Mouse (Mus musculus) MEL (cell line): Measurements from ENCODE around the gene Serp2. TPM values are rescaled to one million over a fixed set of nuclear protein-coding genes. Genes with fewer than 3 reads are reported as not detected.

Source experiments
- DNase-seq: peaks from one replicate; pipeline ENCODE4 v3.0.0; 2011; ENCODE audit warnings: low read depth, low spot score
- H3K27ac ChIP-seq: 2 replicates; pipeline ENCODE4 v1.5.1; 2012; ENCODE audit warnings: low read depth, mild to moderate bottlenecking, control low read depth, low read length, moderate library complexity; ENCODE audit not compliant: control insufficient read depth
- H3K27me3 ChIP-seq, 2 experiments: fragments of 150-350 bp in 1 of 2; sonication (generic) in 1 of 2; 2 replicates each; pipeline ENCODE4 v1.6.1; 2012; ENCODE audit warnings: low read length in 2 of 2, mild to moderate bottlenecking in 2 of 2, improper control_type of control experiment in 1 of 2, moderate library complexity in 1 of 2; ENCODE audit not compliant: insufficient read depth in 2 of 2, control insufficient read depth in 1 of 2
- H3K36me3 ChIP-seq, 2 experiments: 2 replicates each; pipeline ENCODE4 v1.6.1; 2012 to 2014; ENCODE audit warnings: low read length in 2 of 2, improper control_type of control experiment in 1 of 2, inconsistent platforms in 1 of 2, mild to moderate bottlenecking in 1 of 2; ENCODE audit not compliant: insufficient read depth in 2 of 2, control insufficient read depth in 1 of 2
- H3K4me1 ChIP-seq, 2 experiments: fragments of 150-350 bp in 1 of 2; sonication (generic) in 1 of 2; 2 replicates each; pipeline ENCODE4 v1.6.1; 2012; ENCODE audit warnings: low read length in 2 of 2, improper control_type of control experiment in 1 of 2, mild to moderate bottlenecking in 1 of 2; ENCODE audit not compliant: insufficient read depth in 2 of 2, control insufficient read depth in 1 of 2
- H3K4me3 ChIP-seq, 2 experiments: fragments of 150-350 bp in 1 of 2; sonication (generic) in 1 of 2; 2 replicates each; pipeline ENCODE4 v1.5.1; 2012; ENCODE audit warnings: low read depth in 2 of 2, low read length in 2 of 2, mild to moderate bottlenecking in 2 of 2, moderate library complexity in 2 of 2, control low read depth in 1 of 2, improper control_type of control experiment in 1 of 2; ENCODE audit not compliant: control insufficient read depth in 1 of 2, insufficient read depth in 1 of 2
- H3K79me2 ChIP-seq: 2 replicates; pipeline ENCODE4 v1.6.1; 2012; ENCODE audit warnings: mild to moderate bottlenecking, low read length, moderate library complexity; ENCODE audit not compliant: control insufficient read depth, poor library complexity, insufficient read depth
- H3K9ac ChIP-seq: 2 replicates; pipeline ENCODE4 v1.6.1; 2012; ENCODE audit warnings: low read depth, mild to moderate bottlenecking, control low read depth, low read length, moderate library complexity; ENCODE audit not compliant: control insufficient read depth, poor library complexity, severe bottlenecking
- H3K9me3 ChIP-seq: fragments of 150-350 bp; sonication (generic); replicated peaks from 2 replicates; pipeline ENCODE4 v1.6.1; 2012; ENCODE audit warnings: mild to moderate bottlenecking, low read length, improper control_type of control experiment, moderate library complexity; ENCODE audit not compliant: insufficient read depth
- BHLHE40 ChIP-seq: IDR thresholded peaks from 2 replicates; pipeline ENCODE4 v1.6.1; 2012; ENCODE audit warnings: low read depth, mild to moderate bottlenecking, inconsistent platforms, low read length, improper control_type of control experiment, borderline replicate concordance
- E2F4 ChIP-seq: IDR thresholded peaks from 2 replicates; pipeline ENCODE4 v1.6.1; 2011; ENCODE audit warnings: low read depth, low read length, improper control_type of control experiment, borderline replicate concordance
- GABPA ChIP-seq: IDR thresholded peaks from 2 replicates; pipeline ENCODE4 v1.6.1; 2012; ENCODE audit warnings: low read depth, mild to moderate bottlenecking, inconsistent platforms, low read length, improper control_type of control experiment, moderate library complexity
- KAT2A ChIP-seq: conservative IDR thresholded peaks from 2 replicates; pipeline ENCODE4 v1.6.1; 2012; ENCODE audit warnings: low read depth, low read length, improper control_type of control experiment, inconsistent platforms
- MAFK ChIP-seq: IDR thresholded peaks from 2 replicates; pipeline ENCODE4 v1.6.1; 2011; ENCODE audit warnings: low read depth, mild to moderate bottlenecking, low read length, improper control_type of control experiment, borderline replicate concordance
- MYB ChIP-seq: IDR thresholded peaks from 2 replicates; pipeline ENCODE4 v1.6.1; 2011; ENCODE audit warnings: mild to moderate bottlenecking, low read depth, low read length, improper control_type of control experiment
- NRF1 ChIP-seq: IDR thresholded peaks from 2 replicates; pipeline ENCODE4 v1.6.1; 2014; ENCODE audit warnings: low read depth, mild to moderate bottlenecking, inconsistent platforms, low read length, improper control_type of control experiment, moderate library complexity; ENCODE audit not compliant: poor library complexity, insufficient read depth, severe bottlenecking
- POLR2A ChIP-seq, 2 experiments: IDR thresholded peaks; 2 replicates each; pipeline ENCODE4 v1.6.1; 2011 to 2012; ENCODE audit warnings: low read length in 2 of 2, mild to moderate bottlenecking in 2 of 2, control low read depth in 1 of 2, improper control_type of control experiment in 1 of 2, low read depth in 1 of 2, moderate library complexity in 1 of 2; ENCODE audit not compliant: control insufficient read depth in 1 of 2, insufficient read depth in 1 of 2, poor library complexity in 1 of 2
- POLR2AphosphoS2 ChIP-seq: IDR thresholded peaks from 2 replicates; pipeline ENCODE4 v1.6.1; 2011; ENCODE audit warnings: low read length, improper control_type of control experiment
- RAD21 ChIP-seq: IDR thresholded peaks from 2 replicates; pipeline ENCODE4 v1.6.1; 2011; ENCODE audit warnings: mild to moderate bottlenecking, low read depth, low read length, improper control_type of control experiment
- SIN3A ChIP-seq: IDR thresholded peaks from 2 replicates; pipeline ENCODE4 v1.6.1; 2012; ENCODE audit warnings: low read length, improper control_type of control experiment, inconsistent platforms
- TBP ChIP-seq: IDR thresholded peaks from 2 replicates; pipeline ENCODE4 v1.8.0; 2011; ENCODE audit warnings: low read depth, low read length, improper control_type of control experiment
- TCF12 ChIP-seq: IDR thresholded peaks from 2 replicates; pipeline ENCODE4 v1.6.1; 2014; ENCODE audit warnings: low read depth, mild to moderate bottlenecking, inconsistent platforms, low read length, improper control_type of control experiment, moderate library complexity
- USF2 ChIP-seq, 2 experiments: IDR thresholded peaks; 2 replicates each; pipeline ENCODE4 v1.6.1; 2011 to 2012; ENCODE audit warnings: improper control_type of control experiment in 2 of 2, low read length in 2 of 2, borderline replicate concordance in 1 of 2, inconsistent platforms in 1 of 2, low read depth in 1 of 2, mild to moderate bottlenecking in 1 of 2; ENCODE audit not compliant: insufficient read depth in 1 of 2
- ZKSCAN1 ChIP-seq: IDR thresholded peaks from 2 replicates; pipeline ENCODE4 v1.6.1; 2012; ENCODE audit warnings: low read depth, mild to moderate bottlenecking, inconsistent platforms, low read length, improper control_type of control experiment, moderate library complexity
- ZMIZ1 ChIP-seq: IDR thresholded peaks from 2 replicates; pipeline ENCODE4 v1.6.1; 2012; ENCODE audit warnings: low read depth, mild to moderate bottlenecking, inconsistent platforms, low read length, improper control_type of control experiment, moderate library complexity
- polyA plus RNA-seq, 2 experiments: library from polyadenylated mRNA; stranded (reverse) in 1 of 2; unstranded in 1 of 2; fragments of >175 nt in 1 of 2; fragments of >200 nt in 1 of 2; gene quantifications; 2 replicates each; pipeline versions ENCODE4 v1.2.1 to v1.2.4; 2012; ENCODE audit warnings: low replicate concordance in 2 of 2, low read depth in 1 of 2; ENCODE audit not compliant: insufficient read length in 2 of 2, insufficient read depth in 1 of 2, missing spikeins in 1 of 2
- total RNA-seq: library from RNA; depleted of rRNA; stranded (reverse); fragments of 300-350 nt; gene quantifications from 2 replicates; pipeline ENCODE4 v1.2.3, GENCODE M21; 2012

The Serp2 gene
- total and polyA plus RNA-seq, 3 experiments, result 0.42 to 0.56 TPM; not detected in 1

GRCm38 (mm10) chr14:76590134-76590533 is 33.4 kb upstream of the Serp2 start:
- no peak for DNase-seq
- Histone ChIP-seq H3K27ac (no peak overlapping the region), H3K79me2 (no peaks in the 10 kb centered on the region), H3K9ac (no peak overlapping the region), H3K27me3 (no peaks in the 10 kb centered on the region), H3K36me3 (peaks cover 0 to 9% of the 10 kb centered on the region in 2 experiments; a peak in 2 of 4 replicates), H3K4me1 (peaks cover 5 to 16% of the 10 kb centered on the region in 2 experiments), H3K9me3 (no peaks in the 10 kb centered on the region), H3K4me3 (no peak overlapping the region)
- TF ChIP-seq ZKSCAN1 (no peak), POLR2AphosphoS2 (no peak), E2F4 (no peak), ZMIZ1 (no peak)

- Histone ChIP-seq H3K9ac (no peak overlapping the region), H3K36me3 (peaks cover 0 to 5% of the 10 kb centered on the region in 2 experiments; a peak in 2 of 4 replicates), H3K27me3 (no peaks in the 10 kb centered on the region), H3K27ac (no peak overlapping the region), H3K79me2 (no peaks in the 10 kb centered on the region), H3K4me3 (no peak overlapping the region), H3K9me3 (no peaks in the 10 kb centered on the region; the same call in 1 of the 2 replicates)
- TF ChIP-seq SIN3A, result no peak
- TF ChIP-seq RAD21, result no peak
- no peak for TF ChIP-seq POLR2A (IDR thresholded peaks at IDR 0.05; ENCODE audit: control insufficient read depth in 1 of 2, insufficient read depth in 1 of 2, low read depth in 1 of 2, low read length in 2 of 2, poor library complexity in 1 of 2)
- TF ChIP-seq MYB, result no peak
- no peak for TF ChIP-seq TCF12
- TF ChIP-seq GABPA, result no peak
- no peak for TF ChIP-seq MAFK
- TF ChIP-seq E2F4, result no peak
- TF ChIP-seq TBP, result no peak
- no peak for TF ChIP-seq POLR2AphosphoS2
- TF ChIP-seq ZKSCAN1, result no peak
- TF ChIP-seq USF2 (IDR thresholded peaks at IDR 0.05; ENCODE audit: borderline replicate concordance in 1 of 2, insufficient read depth in 1 of 2, low read depth in 1 of 2, low read length in 2 of 2), result no peak
- TF ChIP-seq BHLHE40, result no peak
- no peak for TF ChIP-seq NRF1
- TF ChIP-seq KAT2A, result no peak
- TF ChIP-seq, all 39 proteins: peak for 0
- no peak for DNase-seq
- H3K4me1 ChIP-seq, result peaks cover 5 to 13% of the 10 kb centered on the region in 2 experiments
These were observed 33.0 kb upstream of the Serp2 start for GRCm38 (mm10) chr14:76589671-76590070.
